Mouse (Mus musculus) limb, embryonic 14.5 days (tissue): Measurements from ENCODE around the gene Gbp4. TPM values are rescaled to one million over a fixed set of nuclear protein-coding genes. Genes with fewer than 3 reads are reported as not detected.
"Not testable (repeated sequence)": the region's sequence is repeated elsewhere in the genome, so short reads cannot be mapped to it uniquely, and the experiment has no call there.

Experiments used
- ATAC-seq: fragments of 200-750 bp; cut with Nextera tagmentation; 2 replicates; pipeline ENCODE4 v1.8.0; 2017; ENCODE audit warnings: low read depth, moderate number of reproducible peaks, moderate TSS enrichment; ENCODE audit not compliant: low FRiP score
- DNase-seq: peaks from one replicate; pipeline ENCODE4 v3.0.0-alpha.2; 2015; ENCODE audit warnings: low spot score
- H3K27ac ChIP-seq: fragments of 300-500 bp; sonication (generic); replicated peaks from 2 replicates; pipeline ENCODE4 v1.5.1; 2014; ENCODE audit warnings: low read depth, mild to moderate bottlenecking, low read length, moderate library complexity, mixed read lengths
- H3K27me3 ChIP-seq: fragments of 300-500 bp; sonication (generic); 2 replicates; pipeline ENCODE4 v1.6.1; 2014; ENCODE audit warnings: low read length, mixed read lengths; ENCODE audit not compliant: control insufficient read depth, insufficient read depth
- H3K36me3 ChIP-seq: fragments of 300-500 bp; sonication (generic); 2 replicates; pipeline ENCODE4 v1.6.1; 2014; ENCODE audit warnings: mild to moderate bottlenecking, low read length, moderate library complexity, mixed read lengths; ENCODE audit not compliant: control insufficient read depth, insufficient read depth
- H3K4me1 ChIP-seq: fragments of 300-500 bp; sonication (generic); 2 replicates; pipeline ENCODE4 v1.6.1; 2014; ENCODE audit warnings: antibody characterized with exemption, low read length, mixed read lengths; ENCODE audit not compliant: control insufficient read depth, insufficient read depth
- H3K4me2 ChIP-seq: fragments of 300-500 bp; sonication (generic); replicated peaks from 2 replicates; pipeline ENCODE4 v1.6.1; 2014; ENCODE audit warnings: low read depth, mild to moderate bottlenecking, low read length, moderate library complexity; ENCODE audit not compliant: severe bottlenecking
- H3K4me3 ChIP-seq: fragments of 300-500 bp; sonication (generic); replicated peaks from 2 replicates; pipeline ENCODE4 v1.5.1; 2014; ENCODE audit warnings: low read length
- H3K9ac ChIP-seq: fragments of 300-500 bp; sonication (generic); 2 replicates; pipeline ENCODE4 v1.6.1; 2014; ENCODE audit warnings: mild to moderate bottlenecking, low read depth, low read length, moderate library complexity; ENCODE audit not compliant: severe bottlenecking
- H3K9me3 ChIP-seq: fragments of 300-500 bp; sonication (generic); 2 replicates; pipeline ENCODE4 v1.6.1; 2016; ENCODE audit warnings: low read length; ENCODE audit not compliant: control insufficient read depth
- POLR2A ChIP-seq: fragments of 200-500 bp; IDR thresholded peaks from 2 replicates; pipeline ENCODE4 v1.8.0; 2012; ENCODE audit warnings: inconsistent platforms, mild to moderate bottlenecking, moderate library complexity, borderline replicate concordance; ENCODE audit not compliant: insufficient read depth, insufficient read length; ENCODE audit errors: extremely low read depth
- WGBS: fragments of 180-500 bp; shearing (Covaris S2); extraction: QIAGEN DNeasy Blood & Tissue Kit; methylation state at CpG from one replicate; pipeline ENCODE4 v1.1.7; 2014; 5-methylcytosine and 5-hydroxymethylcytosine counted together
- polyA plus RNA-seq, 2 experiments: library from polyadenylated mRNA; depleted of rRNA in 1 of 2; stranded (reverse) in 1 of 2; unstranded in 1 of 2; fragments of >200 nt; fragmentation: Nextera tagmentation in 1 of 2; extraction: Ambion mirVana in 1 of 2; gene quantifications; 2 replicates each; pipeline versions ENCODE4 v1.2.1 to v1.2.3; 2012 to 2014

Gbp4 gene
- polyA plus RNA-seq, 2 experiments = 0.39 to 0.58 TPM

- not testable (repeated sequence) for ATAC-seq, DNase-seq, H3K4me2 ChIP-seq, H3K27ac ChIP-seq, H3K9me3 ChIP-seq, H3K4me3 ChIP-seq, H3K9ac ChIP-seq, H3K36me3 ChIP-seq, H3K4me1 ChIP-seq, H3K27me3 ChIP-seq
- 85% methylated on average over 2 of the region's 2 CpGs for WGBS
Observed at GRCm38 (mm10) chr5:105105689-105106088, 33.7 kb downstream of the Gbp4 start.

- H3K4me1 ChIP-seq = no peaks in the 10 kb centered on the region
- H3K4me2 ChIP-seq = no peak overlapping the region
- H3K27me3 ChIP-seq = no peaks in the 10 kb centered on the region
- ATAC-seq (no peak), DNase-seq (no peak)
- 0 out of 2 replicates have a peak, but pooled peaks cover 1% of the 10 kb centered on the region for H3K9me3 ChIP-seq
- H3K9ac ChIP-seq = no peak overlapping the region
- no peaks in the 10 kb centered on the region for H3K36me3 ChIP-seq
- TF ChIP-seq POLR2A = no peak
- H3K27ac ChIP-seq = no peak overlapping the region
- no peak overlapping the region for H3K4me3 ChIP-seq
Observed at GRCm38 (mm10) chr5:105081900-105082299, 57.5 kb downstream of the Gbp4 start.

GRCm38 (mm10) chr5:105068356-105068755, 71.0 kb downstream of the Gbp4 start:
- not testable (repeated sequence) for ATAC-seq, H3K4me1 ChIP-seq

More at GRCm38 (mm10) chr5:105068356-105068755, 71.0 kb downstream of the Gbp4 start:
- not testable (repeated sequence) for H3K36me3 ChIP-seq, H3K9ac ChIP-seq, H3K9me3 ChIP-seq, H3K27ac ChIP-seq, DNase-seq, H3K4me2 ChIP-seq, H3K4me3 ChIP-seq, H3K27me3 ChIP-seq

Other genes starting within 250 kb of the Gbp4 start
- gene Abcg3, start 156.9 kb downstream of the Gbp4 start, polyA plus RNA-seq (2012; rRNA removed) = 0.77 and 0.89 TPM in 2 replicates
- 0.50 and 0.68 TPM in 2 replicates for gene Abcg3, start 156.9 kb downstream of the Gbp4 start, polyA plus RNA-seq (2014; fragmentation: Nextera tagmentation; extraction: Ambion mirVana)
- 2.5 and 2.7 TPM in 2 replicates for gene Gbp9, start within 50 bp of the Gbp4 start, polyA plus RNA-seq (2012; rRNA removed)
- 1.6 and 2.2 TPM in 2 replicates for gene Gbp9, start within 50 bp of the Gbp4 start, polyA plus RNA-seq (2014; fragmentation: Nextera tagmentation; extraction: Ambion mirVana)
- gene Gbp8, start within 50 bp of the Gbp4 start, polyA plus RNA-seq (2012; rRNA removed) = 0.63 and 0.94 TPM in 2 replicates
- gene Gbp8, start within 50 bp of the Gbp4 start, polyA plus RNA-seq (2014; fragmentation: Nextera tagmentation; extraction: Ambion mirVana) = 0.18 and 0.55 TPM in 2 replicates
- gene Gbp10, start 99.9 kb upstream of the Gbp4 start, polyA plus RNA-seq (2012; rRNA removed) = 0.31 and 0.68 TPM in 2 replicates
- 0.25 TPM in 1 of 2 replicates, not detected in the other for gene Gbp10, start 99.9 kb upstream of the Gbp4 start, polyA plus RNA-seq (2014; fragmentation: Nextera tagmentation; extraction: Ambion mirVana)
- gene Gm43302, start 154.1 kb upstream of the Gbp4 start, polyA plus RNA-seq (2012; rRNA removed) = 0.34 and 0.72 TPM in 2 replicates
- not detected in 2 replicates for gene Gm43302, start 154.1 kb upstream of the Gbp4 start, polyA plus RNA-seq (2014; fragmentation: Nextera tagmentation; extraction: Ambion mirVana)
- 1.4 and 2.0 TPM in 2 replicates for gene Gbp6, start 154.1 kb upstream of the Gbp4 start, polyA plus RNA-seq (2012; rRNA removed)
- gene Gbp6, start 154.1 kb upstream of the Gbp4 start, polyA plus RNA-seq (2014; fragmentation: Nextera tagmentation; extraction: Ambion mirVana) = 1.9 and 3.2 TPM in 2 replicates